9 mouse cellular contexts compared by ENCODE assay signal in the genomic region with DNA sequence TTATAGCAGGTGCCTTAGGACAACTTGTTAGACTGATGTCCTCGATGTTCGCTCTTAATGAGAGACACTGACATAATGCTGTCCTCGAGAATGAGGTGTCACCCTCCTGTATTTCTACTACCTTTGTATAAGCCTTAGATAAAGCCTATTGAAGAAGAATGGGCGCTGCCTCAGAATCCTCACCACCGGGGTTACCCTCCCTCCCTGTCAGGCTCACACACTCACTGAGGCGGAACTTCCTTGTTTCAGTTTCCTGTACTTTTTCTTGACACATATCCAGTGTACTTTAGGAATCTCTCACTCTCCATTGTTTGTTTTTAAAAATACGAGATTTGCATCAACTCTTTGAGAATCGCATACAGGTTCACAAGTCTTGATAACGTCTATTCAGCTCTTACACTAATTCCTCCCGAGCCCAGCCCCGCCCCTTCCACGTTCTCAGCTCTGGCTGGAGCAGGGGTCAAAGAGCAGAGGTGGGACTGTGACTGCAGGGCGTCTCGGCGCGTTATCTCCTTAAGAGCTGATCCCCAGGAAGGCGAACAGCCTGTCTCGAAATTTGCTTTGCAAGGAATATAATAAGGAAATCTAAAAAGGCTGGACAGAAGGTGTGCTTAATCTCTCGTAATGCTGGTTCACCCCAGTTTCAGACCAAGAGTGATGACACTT. TPM values are rescaled to one million over a fixed set of nuclear protein-coding genes. Genes with fewer than 3 reads are reported as not detected.
DNase-seq lines count a peak whose midpoint lies in the region; ATAC-seq lines count a peak whose summit lies in the region.
"Had no signal": no experiment of that assay in that cellular context is flagged by ENCODE, and none has a peak within 500 bp of the region (broad histone marks: within the 10 kb centered on the region; RNA-seq: fewer than 3 reads in every experiment).

No protein-coding gene starts in this region.

- DNase-seq in heart, adult 18-20 months, result peak; percentile 10 to 14
- DNase-seq in heart, postnatal 4 days, result no peak
- DNase-seq in embryonic facial prominence, embryonic 14.5 days (ENCODE audit: low spot score), result peak; percentile 4
- peak; percentile 5 for DNase-seq in liver, embryonic 13.5 days
- DNase-seq in neural tube, embryonic 10.5 days (ENCODE audit: extremely low spot score, low spot score), result peak; percentile 29
- no peak for DNase-seq in right cerebral cortex, postnatal 36 days (ENCODE audit: low spot score in 2 of 2)
- no peak for DNase-seq in urinary bladder, adult 2 months (ENCODE audit: low spot score)

- peak overlapping the region; percentile 31; the same call in 1 of the 2 replicates for H3K9ac ChIP-seq in embryonic facial prominence, embryonic 14.5 days (ENCODE audit: low read depth, low read length)
- H3K9ac ChIP-seq in liver, embryonic 13.5 days, result no peak overlapping the region

- H3K9me3 ChIP-seq in embryonic facial prominence, embryonic 14.5 days (ENCODE audit: control insufficient read depth, low read length), result peaks cover 5% of the 10 kb centered on the region; the same call in 1 of the 2 replicates
- H3K9me3 ChIP-seq in liver, embryonic 13.5 days (replicated peaks), result no peaks in the 10 kb centered on the region

- H3K4me2 ChIP-seq in embryonic facial prominence, embryonic 14.5 days (ENCODE audit: low read depth, low read length), result peak overlapping the region; percentile 58
- H3K4me2 ChIP-seq in liver, embryonic 13.5 days, result peak overlapping the region; percentile 61

- 0 out of 2 replicates have a peak, but pooled peaks cover 2% of the 10 kb centered on the region for H3K4me1 ChIP-seq in embryonic facial prominence, embryonic 14.5 days (ENCODE audit: control insufficient read depth, insufficient read depth, low read length)
- 0 out of 2 replicates have a peak, but pooled peaks cover 4% of the 10 kb centered on the region for H3K4me1 ChIP-seq in liver, embryonic 13.5 days (replicated peaks)

- WGBS in embryonic facial prominence, embryonic 14.5 days, result 16% methylated on average over 19 of the region's 19 CpGs
- WGBS in liver, embryonic 13.5 days (ENCODE audit: insufficient replicate concordance), result 11% methylated on average over 19 of the region's 19 CpGs

- no peak for ATAC-seq in embryonic facial prominence, embryonic 14.5 days (ENCODE audit: low read depth)
- peak; percentile 72 for ATAC-seq in inflammation-experienced regulatory T-cells, adult 6 months
- ATAC-seq in liver, embryonic 13.5 days (ENCODE audit: low read depth), result no peak

- H3K27me3 ChIP-seq in embryonic facial prominence, embryonic 14.5 days (replicated peaks; ENCODE audit: control insufficient read depth, insufficient read depth, low read length), result no peaks in the 10 kb centered on the region
- no peaks in the 10 kb centered on the region for H3K27me3 ChIP-seq in liver, embryonic 13.5 days

- no peak overlapping the region for H3K27ac ChIP-seq in embryonic facial prominence, embryonic 14.5 days (replicated peaks; ENCODE audit: low read depth, low read length)
- H3K27ac ChIP-seq in liver, embryonic 13.5 days, result no peak overlapping the region

- H3K36me3 ChIP-seq in embryonic facial prominence, embryonic 14.5 days (ENCODE audit: control insufficient read depth, insufficient read depth, low read length), result no peaks in the 10 kb centered on the region
- H3K36me3 ChIP-seq in liver, embryonic 13.5 days, result no peaks in the 10 kb centered on the region

- H3K4me3 ChIP-seq in embryonic facial prominence, embryonic 14.5 days (ENCODE audit: low read depth, low read length), result peak overlapping the region; percentile 35
- H3K4me3 ChIP-seq in liver, embryonic 13.5 days (replicated peaks), result peak overlapping the region; percentile 44

RNA-seq across cellular contexts. Expression of a gene that starts 4.9 kb away (rescaled TPM):
- total RNA-seq in heart, adult 18-20 months (2021), result not detected
- not detected for total RNA-seq in heart, postnatal 4 days (2021)
- not detected in 2 replicates for polyA plus RNA-seq in embryonic facial prominence, embryonic 14.5 days (2014; fragmentation: Nextera tagmentation; extraction: Ambion mirVana)
- polyA plus RNA-seq in inflammation-experienced regulatory T-cells, adult 6 months (2017; shearing (Covaris generic)), result under 1 TPM in 2 of 3 experiments, not detected in 1; 0.23 to 0.40 TPM
- polyA plus RNA-seq in liver, embryonic 13.5 days (2015; fragmentation: Nextera tagmentation; extraction: Ambion mirVana), result not detected in 2 replicates
- not detected in 2 replicates for polyA plus RNA-seq in urinary bladder, adult 2 months (2012; rRNA removed)

RNA-seq across cellular contexts. Expression of a gene that starts 39.1 kb away (rescaled TPM):
- not detected for total RNA-seq in heart, adult 18-20 months (2021)
- not detected for total RNA-seq in heart, postnatal 4 days (2021)
- 0.64 and 0.99 TPM in 2 replicates for polyA plus RNA-seq in embryonic facial prominence, embryonic 14.5 days (2014; fragmentation: Nextera tagmentation; extraction: Ambion mirVana)
- under 1 TPM; 0.18 to 0.34 (median 0.21) TPM for polyA plus RNA-seq in inflammation-experienced regulatory T-cells, adult 6 months (2017; shearing (Covaris generic))
- polyA plus RNA-seq in liver, embryonic 13.5 days (2015; fragmentation: Nextera tagmentation; extraction: Ambion mirVana), result not detected in 2 replicates
- polyA plus RNA-seq in urinary bladder, adult 2 months (2012; rRNA removed), result not detected in 2 replicates
- total RNA-seq: ES-E14 had no signal

Comparison
In these comparisons a context has a peak if more than half of its experiments do, and no peak if none do; other contexts are left out.
1. DNase-seq: peak in heart, adult 18-20 months (2 of 2), embryonic facial prominence, embryonic 14.5 days (single experiment), liver, embryonic 13.5 days (single experiment) and neural tube, embryonic 10.5 days (single experiment); none in heart, postnatal 4 days (single experiment), right cerebral cortex, postnatal 36 days (0 of 2) and urinary bladder, adult 2 months (single experiment).